Mouse (Mus musculus) large intestine, adult 2 months (tissue): ENCODE measurements around the gene Rgs14. TPM values are rescaled to one million over a fixed set of nuclear protein-coding genes. Genes with fewer than 3 reads are reported as not detected.

Source experiments
- DNase-seq: peaks from one replicate; pipeline ENCODE4 v3.0.0-alpha.2; 2012; ENCODE audit warnings: low read depth, low spot score
- WGBS: fragments of 180-500 bp; shearing (Covaris S2); methylation state at CpG from one replicate; pipeline ENCODE4 v1.1.7; 2018; 5-methylcytosine and 5-hydroxymethylcytosine counted together
- polyA plus RNA-seq: library from polyadenylated mRNA; depleted of rRNA; stranded (reverse); fragments of >200 nt; gene quantifications from 2 replicates; pipeline ENCODE4 v1.2.3, GENCODE M21; 2012; rRNA removed

Rgs14 gene
- polyA plus RNA-seq: 8.9 and 10.6 TPM in 2 replicates

DNA sequence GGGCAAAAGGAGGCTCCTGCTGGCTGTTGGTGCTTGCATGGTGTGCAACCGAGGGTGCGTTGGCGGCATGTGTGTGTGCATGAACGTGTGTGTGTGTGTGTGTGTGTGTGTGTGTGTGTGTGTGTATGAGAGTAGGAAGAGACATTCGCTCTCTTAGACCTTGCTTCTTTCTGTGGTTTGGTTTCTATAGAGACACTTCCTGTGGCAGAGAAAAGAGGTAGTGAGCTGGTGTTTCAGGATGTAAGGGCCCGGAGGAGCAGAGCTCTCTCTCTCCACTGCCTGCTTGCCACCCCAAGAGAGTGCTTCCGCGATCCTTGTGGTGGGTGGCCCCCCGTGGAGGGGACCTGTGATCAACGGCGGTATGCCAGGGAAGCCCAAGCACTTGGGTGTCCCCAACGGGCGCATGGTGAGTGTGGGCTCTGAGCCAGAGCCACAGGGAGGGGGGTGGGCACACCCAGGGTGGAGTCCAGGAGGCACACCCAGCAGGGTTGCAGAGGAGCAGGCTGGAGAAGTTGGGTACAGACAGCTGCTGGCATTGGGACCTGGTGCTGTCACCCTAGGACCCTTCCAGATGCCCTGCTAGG is at the start of gene Rgs14:
TSS of gene Rgs14 (plus strand) at position 202 of the 584 bp plus-strand sequence.
- no peak for DNase-seq
- WGBS: 28% methylated on average over 13 of the region's 13 CpGs

DNA sequence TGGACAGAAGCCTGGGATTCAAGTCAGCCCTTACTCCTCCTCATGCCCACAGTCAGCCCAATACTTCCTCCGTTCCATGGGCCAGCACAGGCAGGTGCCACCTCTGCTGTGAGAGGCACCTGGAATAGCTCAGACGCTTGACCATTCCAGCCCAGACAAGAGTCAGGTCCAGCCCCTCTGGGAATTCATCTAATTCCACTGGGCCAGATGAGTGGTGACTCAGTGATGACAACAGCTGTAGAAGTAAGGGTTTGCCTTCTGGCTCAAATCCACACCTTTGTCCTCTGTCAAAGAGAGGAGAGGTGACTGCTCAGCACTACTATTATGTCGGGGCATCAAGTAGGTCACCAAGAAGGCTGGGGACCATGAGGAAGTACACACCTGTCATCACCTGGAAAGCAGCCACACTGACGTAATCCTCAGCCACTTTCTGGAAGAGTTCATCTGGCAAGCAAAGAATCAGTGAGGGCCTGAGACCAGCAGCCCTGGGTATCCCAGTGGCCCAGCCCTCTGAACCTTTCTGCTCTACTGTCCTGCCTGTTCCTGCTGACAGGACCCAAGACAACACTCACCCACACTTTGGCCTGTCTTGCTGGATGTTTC is 49.5 kb upstream of the Rgs14 start, which contains the start of gene Prelid1:
TSS of gene Prelid1 (plus strand) at position 570 of the 603 bp plus-strand sequence.
- WGBS: 41% methylated on average over 4 of the region's 4 CpGs
- DNase-seq: no peak

DNA sequence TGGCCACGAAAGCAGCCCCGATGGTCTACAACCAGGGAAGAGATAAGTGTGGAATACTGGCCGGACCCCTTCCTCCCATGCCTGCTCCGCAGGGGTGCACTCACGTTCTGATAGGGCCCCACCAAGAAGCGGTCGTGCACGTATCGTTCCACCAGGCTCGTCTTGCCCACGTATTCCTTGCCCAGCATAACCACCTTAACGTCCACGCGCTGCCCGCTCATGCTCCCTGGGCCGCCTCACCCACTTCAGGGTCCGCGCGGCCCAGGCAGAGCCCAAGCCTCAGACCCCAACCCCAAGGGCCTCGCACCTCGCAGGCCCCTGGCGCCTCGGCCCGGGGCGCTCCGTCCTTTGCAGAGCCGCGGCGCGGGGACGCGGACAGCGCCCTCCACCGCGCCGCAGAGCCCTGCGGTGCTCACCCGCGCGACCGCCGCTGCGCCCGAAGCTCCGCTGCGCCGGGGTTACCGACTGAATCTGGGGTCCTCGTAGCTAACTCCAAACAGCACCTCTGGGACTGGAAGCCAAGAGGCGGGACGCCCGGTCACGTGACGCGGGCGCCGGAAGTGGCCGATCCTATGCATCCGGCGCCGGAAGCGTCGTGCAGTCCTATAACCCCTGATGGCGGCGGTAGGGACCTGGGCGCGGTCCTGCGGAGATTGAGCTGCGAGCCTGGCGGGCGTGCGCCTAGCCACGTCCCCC is 48.0 kb upstream of the Rgs14 start, which contains the start of gene Rab24:
TSS of gene Rab24 (minus strand) at position 513 of the 696 bp plus-strand sequence.
- no peak for DNase-seq
- WGBS: under 1% methylated on average over 73 of the region's 73 CpGs

DNA sequence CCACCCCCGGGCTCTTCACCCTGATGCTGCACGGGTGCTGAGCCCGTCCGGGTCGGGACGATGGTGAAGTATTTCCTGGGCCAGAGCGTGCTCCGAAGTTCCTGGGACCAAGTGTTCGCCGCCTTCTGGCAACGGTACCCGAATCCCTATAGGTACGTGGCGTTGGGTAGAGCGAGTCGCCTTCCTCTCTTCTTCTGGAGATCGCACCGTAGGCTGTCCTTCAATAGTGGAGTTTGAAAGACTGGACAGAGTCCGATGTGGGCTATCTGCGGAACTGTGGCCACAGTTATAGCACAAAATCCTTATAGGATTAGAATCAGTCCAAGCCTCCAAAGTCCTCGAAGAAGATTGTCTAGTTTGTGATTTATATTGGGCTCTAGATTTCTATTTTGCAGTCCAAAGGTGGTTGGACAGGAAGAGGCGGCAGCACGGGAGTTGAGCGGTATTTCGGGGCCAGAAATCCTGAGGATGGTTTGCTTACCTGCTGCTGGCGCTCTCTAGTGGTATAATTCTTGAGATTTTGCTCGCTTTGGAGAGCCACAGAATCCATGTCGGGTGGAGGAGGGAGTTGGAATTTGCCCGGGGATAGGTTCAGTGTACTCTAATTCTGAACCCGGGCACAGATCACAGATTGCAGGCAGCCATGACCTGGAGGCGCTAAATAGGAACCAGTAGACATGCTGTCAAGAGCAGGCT is 47.3 kb upstream of the Rgs14 start:
- DNase-seq: no peak
- WGBS: under 1% methylated on average over 31 of the region's 31 CpGs

DNA sequence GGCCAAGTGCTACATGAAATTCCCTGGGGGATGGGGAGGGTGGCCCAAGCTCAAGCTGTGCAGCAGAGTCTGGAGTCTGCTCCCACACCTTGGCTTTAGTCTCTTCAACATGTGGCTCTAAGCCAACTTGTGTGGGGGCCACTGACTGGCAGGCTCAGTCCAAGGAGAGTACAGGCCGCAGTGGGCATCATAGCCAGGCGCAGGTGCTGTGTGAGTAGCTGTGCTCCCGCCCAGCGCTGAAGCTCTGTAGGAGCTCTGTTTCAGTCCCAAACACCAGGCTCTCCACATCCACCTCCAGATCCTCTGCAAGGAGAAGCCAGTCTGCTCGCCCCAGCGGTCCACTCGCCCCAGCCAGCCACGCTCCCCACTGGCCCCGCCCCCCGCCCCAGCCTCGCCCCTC is 43.9 kb upstream of the Rgs14 start:
- no peak for DNase-seq
- 64% methylated on average over 11 of the region's 11 CpGs for WGBS

DNA sequence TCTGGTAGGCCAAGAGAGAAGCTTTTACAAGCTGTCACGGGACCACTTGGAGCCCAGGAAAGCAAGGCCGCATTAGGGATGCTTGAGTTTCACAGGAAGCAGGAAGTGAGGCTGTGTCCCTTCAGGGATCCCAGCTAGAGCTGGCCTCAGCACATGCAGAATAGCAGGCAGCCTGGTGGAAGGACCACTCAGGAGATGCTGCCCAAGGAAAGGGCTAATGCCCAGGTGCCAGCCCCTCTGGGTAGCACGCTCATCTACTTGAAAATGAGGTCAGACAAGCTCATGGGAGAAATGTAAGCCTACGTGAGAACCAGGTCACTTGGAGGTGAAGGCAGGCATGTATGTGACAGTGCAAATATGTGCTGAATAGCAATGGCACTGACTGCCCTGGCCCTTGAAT is 42.4 kb upstream of the Rgs14 start:
- DNase-seq: no peak
- 58% methylated on average over 4 of the region's 4 CpGs for WGBS

DNA sequence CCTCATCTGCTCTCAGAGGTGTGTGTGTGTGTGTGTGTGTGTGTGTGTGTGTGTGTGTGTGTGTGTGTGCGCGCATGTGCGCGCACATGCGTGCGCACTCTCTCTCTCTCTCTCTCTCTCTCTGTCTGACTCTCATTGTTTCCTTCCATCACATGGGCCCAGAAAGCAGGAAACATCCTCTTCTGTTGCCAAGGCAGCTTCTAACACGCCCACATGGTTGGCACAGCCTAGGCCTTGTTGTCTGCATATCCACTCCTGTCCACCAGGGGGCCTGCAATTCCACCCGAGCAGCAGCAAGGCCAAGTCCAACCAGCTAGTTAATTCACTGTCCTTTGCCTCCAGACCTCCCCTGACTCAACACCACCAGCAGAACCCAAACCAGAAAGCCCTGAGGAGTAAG is 41.9 kb upstream of the Rgs14 start:
- 7% methylated on average over 8 of the region's 8 CpGs for WGBS
- DNase-seq: peak; percentile 85

DNA sequence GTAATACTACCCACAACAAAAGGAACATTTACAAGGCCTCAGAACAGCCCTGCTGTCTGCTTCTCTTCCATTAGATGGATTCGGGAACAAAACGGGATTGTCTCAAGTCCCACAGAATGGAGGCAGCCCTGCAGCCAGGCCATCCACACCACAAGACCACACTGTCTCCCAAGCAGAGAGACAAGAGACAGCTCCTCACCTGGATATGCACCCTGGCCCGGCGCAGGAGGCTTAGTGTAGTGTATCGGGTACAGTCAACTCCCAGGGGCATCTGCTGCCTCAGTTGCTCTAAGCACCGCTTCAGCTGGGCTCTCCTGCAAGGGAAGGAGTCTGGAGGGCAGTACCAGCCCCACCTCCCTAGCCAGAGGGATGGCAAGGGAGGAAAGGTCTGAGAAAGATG is 41.4 kb upstream of the Rgs14 start:
- DNase-seq: no peak
- WGBS: 81% methylated on average over 6 of the region's 6 CpGs

DNA sequence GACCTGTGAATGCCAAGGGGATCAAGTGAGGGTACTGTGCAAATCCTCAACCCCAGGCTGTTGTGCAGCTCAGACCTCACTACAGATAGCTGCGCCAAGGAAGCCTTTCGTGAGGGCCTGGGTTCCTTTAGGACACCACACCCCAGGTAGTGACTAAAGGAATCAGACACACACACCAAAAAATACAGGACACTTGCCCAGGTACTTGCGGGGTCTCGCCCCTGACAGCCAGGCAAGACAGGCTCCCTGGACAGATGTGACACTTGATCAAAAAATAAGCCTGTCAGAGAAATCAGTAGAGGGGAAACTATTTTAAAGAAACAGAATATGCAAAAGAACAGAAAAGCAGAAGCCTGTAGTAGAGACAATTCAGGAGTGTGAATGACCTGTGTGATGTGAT is 40.9 kb upstream of the Rgs14 start:
- WGBS: 83% methylated on average over 4 of the region's 4 CpGs
- DNase-seq: no peak

DNA sequence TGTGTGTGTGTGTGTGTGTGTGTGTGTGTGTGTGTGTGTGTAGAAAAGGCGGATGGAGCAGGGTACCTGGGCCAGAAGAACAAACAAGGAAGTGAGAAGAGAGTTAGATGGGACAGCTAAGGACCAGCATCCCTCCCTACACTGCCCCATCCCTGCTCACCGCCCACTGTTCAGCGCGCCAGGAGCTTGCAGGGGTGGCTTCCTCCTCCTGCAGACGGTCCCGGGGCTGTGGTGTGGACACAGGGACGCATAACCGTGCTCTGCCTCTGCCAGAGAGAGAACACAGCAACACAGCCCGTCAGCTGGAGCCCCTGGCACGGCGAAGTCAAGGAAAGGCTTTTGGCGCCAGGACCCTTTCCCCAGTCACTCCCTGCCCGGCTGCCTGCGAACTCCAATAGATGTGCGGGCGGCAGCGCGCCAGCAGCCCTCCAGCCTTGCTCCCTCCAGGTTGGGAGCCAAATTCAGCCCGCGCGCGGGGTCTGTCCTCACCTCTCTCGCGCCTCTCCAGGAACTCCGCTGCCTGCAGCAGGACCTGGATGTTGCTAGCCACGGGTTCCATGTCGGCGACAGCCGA is 40.3 kb upstream of the Rgs14 start:
- WGBS: under 1% methylated on average over 29 of the region's 29 CpGs
- DNase-seq: no peak

DNA sequence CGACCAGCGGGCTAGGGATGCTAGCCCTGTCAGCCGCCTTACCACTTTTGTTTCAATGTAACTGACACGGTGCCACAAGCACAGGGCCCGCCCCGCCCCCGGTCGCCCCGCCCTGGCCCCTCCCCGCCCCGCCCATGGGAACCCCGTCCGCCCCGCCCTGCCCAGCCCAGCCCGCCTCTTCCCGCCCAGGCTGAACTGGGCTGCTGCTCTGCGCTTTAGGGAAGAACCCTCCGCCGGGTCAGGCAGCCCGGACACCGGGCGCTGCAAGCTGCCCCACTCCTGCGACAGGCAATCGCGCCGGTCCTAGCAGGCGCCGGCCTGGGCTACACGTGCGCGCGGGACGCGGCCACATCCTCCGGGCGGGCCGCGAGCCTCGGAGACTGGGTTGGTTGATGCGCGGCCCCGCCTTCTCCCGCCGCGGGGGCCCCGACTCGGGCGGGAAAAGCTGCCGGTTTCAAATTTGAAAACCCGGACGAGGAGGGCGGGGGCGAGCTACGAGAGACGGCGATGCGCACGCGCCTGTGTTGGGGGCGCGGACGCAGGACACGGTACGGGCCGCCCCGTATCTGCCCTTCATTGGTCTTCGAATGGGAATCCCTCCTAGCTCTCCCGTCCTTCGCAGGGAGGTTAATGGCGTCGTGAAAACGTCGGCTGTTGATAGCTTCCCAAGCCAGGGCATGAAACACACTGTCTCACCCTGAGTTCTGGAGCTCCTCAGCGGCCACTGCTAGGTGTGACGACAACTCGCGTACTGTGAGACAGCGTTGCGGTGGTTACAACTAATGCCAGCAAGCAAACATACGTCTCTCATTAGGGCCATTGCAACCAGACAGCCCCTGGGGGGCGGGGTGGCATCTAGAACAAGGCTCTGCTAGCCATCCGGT is 39.6 kb upstream of the Rgs14 start, which contains the start of gene Mxd3:
TSS of gene Mxd3 (minus strand) at position 141 of the 884 bp plus-strand sequence.
- 1% methylated on average over 79 of the region's 82 CpGs for WGBS
- no peak for DNase-seq

DNA sequence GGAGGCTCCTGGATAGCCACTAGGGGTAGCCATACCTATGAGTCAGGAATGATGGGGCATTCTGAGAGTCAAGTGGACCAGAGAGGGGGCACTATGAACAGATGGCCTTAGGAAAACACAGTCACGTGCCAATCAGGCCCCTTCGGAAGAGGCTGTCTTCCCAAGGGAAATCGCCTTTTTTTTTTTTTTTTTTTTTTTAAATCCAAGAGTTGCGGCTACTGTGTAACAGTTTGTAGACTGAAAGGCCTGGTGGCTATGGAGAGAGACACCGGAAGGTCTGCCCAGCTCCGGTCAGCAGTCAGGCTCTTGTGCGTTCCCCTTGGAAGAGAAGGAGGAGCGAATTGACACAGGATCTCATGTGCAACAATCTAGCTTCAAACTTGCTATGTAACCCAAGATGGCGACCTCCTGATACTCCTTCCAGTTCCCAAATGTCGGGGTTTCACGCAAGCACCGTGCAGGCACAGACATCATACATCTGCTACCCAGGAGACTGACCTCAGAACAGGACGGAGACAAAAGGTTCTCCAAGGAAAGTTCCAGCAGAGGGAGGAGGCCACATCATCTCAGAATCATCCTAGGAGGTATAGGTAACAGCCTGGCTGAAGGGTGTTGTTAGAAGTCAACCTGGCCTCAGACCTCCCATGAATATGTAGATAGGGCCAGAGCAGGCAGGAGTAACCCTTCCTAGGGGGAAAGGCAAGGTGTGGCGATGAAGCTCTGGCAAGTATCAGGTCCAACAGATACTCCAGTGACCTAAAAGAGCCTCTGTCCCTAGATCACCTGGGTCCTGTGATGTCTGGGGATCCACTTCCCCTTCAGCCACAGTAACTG is 38.7 kb upstream of the Rgs14 start:
- WGBS: 68% methylated on average over 14 of the region's 14 CpGs
- no peak for DNase-seq

DNA sequence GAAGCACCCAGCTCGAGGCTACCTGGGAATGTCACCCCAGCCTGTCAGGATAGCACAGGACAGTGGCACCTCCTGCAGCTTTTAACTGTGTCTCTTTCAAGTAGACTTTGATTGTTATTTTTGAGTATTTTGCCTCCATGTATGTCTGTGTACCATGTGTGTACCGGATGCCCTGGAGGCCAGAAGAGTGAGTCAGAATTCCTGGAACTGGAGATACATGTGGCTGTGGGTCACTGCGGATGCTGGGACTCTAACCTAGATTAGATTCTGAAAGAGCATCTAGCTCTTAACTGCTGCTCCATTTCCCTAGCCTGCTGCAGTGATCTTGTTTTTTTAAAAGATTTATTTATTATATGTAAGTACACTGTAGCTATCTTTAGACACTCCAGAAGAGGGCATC is 37.2 kb upstream of the Rgs14 start:
- WGBS: 80% methylated on average over 3 of the region's 3 CpGs
- no peak for DNase-seq

DNA sequence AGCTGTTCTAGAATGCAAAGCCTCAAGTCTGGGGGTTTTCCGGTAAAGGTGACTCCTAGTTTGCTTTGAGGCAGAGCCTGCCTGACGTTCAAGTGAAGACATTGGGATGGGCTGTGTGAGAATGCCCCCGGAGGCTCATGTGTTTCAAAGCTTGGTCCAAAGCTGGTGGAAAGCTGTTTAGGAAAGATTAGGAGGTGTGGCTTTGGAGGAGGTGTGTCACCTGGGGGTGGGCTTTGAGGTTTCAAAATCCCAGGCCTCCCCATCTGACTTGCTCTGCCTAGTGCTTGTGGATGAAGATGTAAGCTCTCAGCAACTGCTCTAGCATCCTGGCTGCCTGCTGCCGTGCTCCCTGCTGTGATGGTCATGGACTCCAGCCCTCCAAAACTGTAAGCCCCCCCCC is 33.8 kb upstream of the Rgs14 start:
- WGBS: 82% methylated on average over 4 of the region's 4 CpGs
- DNase-seq: no peak

DNA sequence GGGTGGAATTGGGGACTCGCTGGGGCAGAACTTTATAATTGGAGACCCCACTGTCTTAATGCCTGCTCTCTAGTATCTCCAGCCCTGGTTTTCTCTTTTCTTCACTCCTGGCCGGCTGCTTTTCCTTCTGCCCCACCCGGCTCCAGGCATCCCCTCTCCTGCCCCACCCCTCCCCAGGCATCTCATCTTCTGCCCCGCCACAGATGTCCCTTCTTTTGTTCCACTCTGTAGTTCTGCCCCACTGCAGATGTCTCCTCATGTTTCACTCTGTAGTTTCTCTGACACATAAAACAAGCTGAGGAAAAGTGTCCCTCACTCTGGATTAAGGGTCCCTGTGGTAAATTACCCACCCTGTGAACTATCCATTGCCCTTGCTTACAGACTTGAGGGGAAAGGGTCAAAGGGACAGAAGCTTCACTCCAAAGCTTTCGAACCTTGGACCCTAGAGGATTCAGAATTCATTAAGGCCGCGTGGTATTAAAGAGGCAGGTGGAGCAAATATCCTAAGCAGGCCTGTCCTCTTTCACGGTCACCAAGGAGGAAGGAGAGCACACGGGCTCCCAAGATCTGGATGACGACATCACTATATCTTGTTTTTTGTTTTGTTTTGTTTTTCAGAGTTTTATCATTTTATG is 32.1 kb upstream of the Rgs14 start:
- WGBS: 73% methylated on average over 10 of the region's 10 CpGs
- DNase-seq: no peak

DNA sequence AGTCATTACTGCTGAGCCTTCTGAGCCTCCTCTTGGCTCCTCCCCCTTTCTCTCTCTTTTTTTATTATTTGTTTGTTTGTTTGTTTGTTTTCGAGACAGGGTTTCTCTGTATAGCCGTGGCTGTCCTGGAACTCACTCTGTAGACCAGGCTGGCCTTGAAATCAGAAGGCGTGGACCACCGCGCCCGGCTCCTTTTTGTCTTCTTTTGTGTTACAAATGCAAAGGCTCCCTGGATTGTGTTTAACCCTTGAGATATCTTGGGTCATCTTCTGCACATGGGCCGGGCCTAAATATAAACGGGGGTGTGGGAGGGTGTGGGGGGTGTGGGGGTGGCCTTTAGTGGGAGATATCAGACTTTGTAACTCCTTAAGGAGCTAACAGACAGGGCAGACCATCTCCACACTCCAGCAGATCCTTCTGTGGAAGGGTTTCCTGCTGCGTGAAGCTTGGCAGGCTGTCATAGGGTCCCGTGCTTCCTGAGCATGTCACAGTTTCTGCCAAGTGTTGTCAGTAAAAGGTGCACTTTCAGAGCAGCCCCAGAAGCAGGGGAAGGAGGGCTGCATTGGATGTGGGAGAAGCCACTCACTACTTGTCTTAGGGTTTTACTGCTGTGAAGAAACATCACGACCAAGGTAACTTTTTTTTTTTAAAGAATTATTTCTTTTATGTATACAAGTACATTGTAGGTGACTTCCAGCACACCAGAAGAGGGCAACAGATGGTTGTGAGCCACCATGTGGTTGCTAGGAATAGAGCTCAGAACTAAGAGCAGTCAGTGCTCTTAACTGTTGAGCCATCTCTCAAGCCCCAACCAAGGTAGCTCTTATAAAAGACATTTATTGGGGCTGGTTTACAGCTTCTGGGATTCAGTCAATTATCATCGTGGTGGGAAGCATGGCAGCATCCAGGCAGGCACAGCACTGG is 31.1 kb upstream of the Rgs14 start:
- DNase-seq: no peak
- 54% methylated on average over 12 of the region's 12 CpGs for WGBS

DNA sequence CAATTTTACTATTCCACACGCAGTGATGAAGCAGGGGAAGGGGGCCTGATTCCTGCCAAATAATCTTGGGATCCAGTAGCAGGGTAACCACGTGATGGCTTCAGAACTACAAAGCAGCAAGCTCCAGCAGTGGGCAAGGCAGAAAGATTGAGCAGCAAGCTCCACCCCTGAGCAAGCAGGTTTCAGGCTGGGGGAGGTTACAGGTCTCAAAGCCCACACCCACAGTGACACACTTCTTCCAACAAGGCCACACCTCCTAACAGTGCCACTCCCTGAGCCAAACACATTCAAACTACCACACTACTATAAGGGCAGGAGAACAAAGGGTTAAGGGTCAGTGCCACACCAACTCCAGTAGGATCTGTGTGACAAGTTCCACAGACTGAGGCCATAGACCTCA is 30.3 kb upstream of the Rgs14 start:
- WGBS: 8% methylated on average over 2 of the region's 2 CpGs
- DNase-seq: no peak
